16 mouse cellular contexts compared by ENCODE assay signal in the genomic region with DNA sequence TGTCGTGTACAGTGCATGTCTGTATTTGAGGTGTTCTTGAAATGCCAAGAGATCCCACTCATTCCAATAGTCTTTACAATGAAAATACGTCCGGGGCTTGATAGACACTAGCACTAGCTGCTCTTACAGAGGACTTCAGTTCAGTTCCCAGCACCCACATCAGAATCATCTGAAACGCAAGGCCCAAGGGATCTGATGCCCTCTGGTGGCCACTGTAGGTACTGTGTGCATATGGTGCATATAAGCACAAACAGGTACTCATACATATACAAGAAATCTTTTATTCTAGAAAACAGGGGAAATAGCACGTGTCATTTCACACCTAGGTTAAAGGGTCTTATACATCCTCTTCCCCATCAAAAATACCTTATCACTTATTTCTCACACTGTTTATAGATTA.
DNase-seq lines count a peak whose midpoint lies in the region; ATAC-seq and TF ChIP-seq lines count a peak whose summit lies in the region.
"Had no signal": no experiment of that assay in that cellular context is flagged by ENCODE, and none has a peak within 500 bp of the region (broad histone marks: within the 10 kb centered on the region; RNA-seq: fewer than 3 reads in every experiment).

No protein-coding gene starts in this region.

- no peaks in the 10 kb centered on the region for H3K36me3 ChIP-seq in kidney, postnatal 0 days (ENCODE audit: insufficient read depth, low read length)
- H3K36me3 ChIP-seq in testis, adult 2 months (ENCODE audit: control insufficient read depth, insufficient read depth, low read length), result no peaks in the 10 kb centered on the region
- no peaks in the 10 kb centered on the region for H3K36me3 ChIP-seq in stomach, postnatal 0 days (ENCODE audit: control insufficient read depth, insufficient read depth, low read length)
- H3K36me3 ChIP-seq: liver, embryonic 13.5 days; midbrain, embryonic 15.5 days had no signal

- whole genome bisulfite sequencing in kidney, postnatal 0 days, result 95% methylated on average over 5 of the region's 5 CpGs
- 96% methylated on average over 5 of the region's 5 CpGs for WGBS in stomach, postnatal 0 days

- H3K27me3 ChIP-seq in kidney, postnatal 0 days (ENCODE audit: insufficient read depth, low read length), result no peaks in the 10 kb centered on the region
- H3K27me3 ChIP-seq in testis, adult 2 months (ENCODE audit: control insufficient read depth, insufficient read depth, low read length), result no peaks in the 10 kb centered on the region
- no peaks in the 10 kb centered on the region for H3K27me3 ChIP-seq in stomach, postnatal 0 days (ENCODE audit: control insufficient read depth, insufficient read depth, low read length)
- H3K27me3 ChIP-seq: liver, embryonic 13.5 days; midbrain, embryonic 15.5 days had no signal

- TF ChIP-seq EP300 in stomach, postnatal 0 days (optimal IDR thresholded peaks at IDR 0.05), result no peak

- H3K27ac ChIP-seq in kidney, postnatal 0 days, result no peak overlapping the region
- no peak overlapping the region for H3K27ac ChIP-seq in testis, adult 2 months (ENCODE audit: control insufficient read depth, insufficient read depth, low read depth, low read length)
- H3K27ac ChIP-seq in stomach, postnatal 0 days (replicated peaks), result no peak overlapping the region
- H3K27ac ChIP-seq: liver, embryonic 13.5 days; midbrain, embryonic 15.5 days had no signal

- no peak for DNase-seq in kidney, postnatal 0 days (ENCODE audit: low spot score)
- DNase-seq in kidney, adult 9 months, result no peak
- no peak for DNase-seq in testis, postnatal 10 days (ENCODE audit: low spot score)
- DNase-seq in NIH3T3 (ENCODE audit: low read depth), result peak; percentile 24
- no peak for DNase-seq in stomach, postnatal 0 days (ENCODE audit: low spot score)
- no peak for DNase-seq in yolk sac, embryonic 10.5 days (ENCODE audit: low spot score)
- DNase-seq: adrenal gland, postnatal 36 days; gastrocnemius, postnatal 25 days; kidney, postnatal 25 days; left cerebral cortex, postnatal 4 days; liver, embryonic 13.5 days had no signal

- no peaks in the 10 kb centered on the region for H3K4me1 ChIP-seq in kidney, postnatal 0 days (replicated peaks; ENCODE audit: insufficient read depth, low read length)
- no peaks in the 10 kb centered on the region for H3K4me1 ChIP-seq in testis, adult 2 months (ENCODE audit: control insufficient read depth, insufficient read depth, low read length)
- no peaks in the 10 kb centered on the region for H3K4me1 ChIP-seq in stomach, postnatal 0 days (replicated peaks; ENCODE audit: control insufficient read depth, insufficient read depth)
- H3K4me1 ChIP-seq: liver, embryonic 13.5 days; midbrain, embryonic 15.5 days had no signal

- no peak overlapping the region for H3K4me3 ChIP-seq in kidney, postnatal 0 days (replicated peaks; ENCODE audit: low read depth, low read length)
- H3K4me3 ChIP-seq in testis, adult 2 months (ENCODE audit: control insufficient read depth, low read depth, low read length), result no peak overlapping the region
- no peak overlapping the region for H3K4me3 ChIP-seq in stomach, postnatal 0 days (ENCODE audit: low read depth, low read length)
- H3K4me3 ChIP-seq: liver, embryonic 13.5 days; midbrain, embryonic 15.5 days had no signal

- no peaks in the 10 kb centered on the region for H3K9me3 ChIP-seq in kidney, postnatal 0 days (replicated peaks; ENCODE audit: low read length)
- 0 out of 2 replicates have a peak, but pooled peaks cover 2% of the 10 kb centered on the region for H3K9me3 ChIP-seq in stomach, postnatal 0 days (ENCODE audit: control insufficient read depth, low read length)
- H3K9me3 ChIP-seq: midbrain, embryonic 15.5 days had no signal

- no peak overlapping the region for H3K4me2 ChIP-seq in kidney, postnatal 0 days (ENCODE audit: low read length)
- no peak overlapping the region for H3K4me2 ChIP-seq in stomach, postnatal 0 days (replicated peaks; ENCODE audit: low read depth)
- H3K4me2 ChIP-seq: heart, embryonic 11.5 days; liver, embryonic 13.5 days; midbrain, embryonic 15.5 days had no signal

- no peak overlapping the region for H3K9ac ChIP-seq in kidney, postnatal 0 days (ENCODE audit: low read depth, low read length)
- no peak overlapping the region for H3K9ac ChIP-seq in stomach, postnatal 0 days (ENCODE audit: low read length)
- H3K9ac ChIP-seq: liver, embryonic 13.5 days; midbrain, embryonic 15.5 days had no signal

- ATAC-seq in kidney, postnatal 0 days (replicated peaks; ENCODE audit: low FRiP score, low read depth), result no peak
- ATAC-seq in stomach, postnatal 0 days (ENCODE audit: low FRiP score, low TSS enrichment), result no peak
- ATAC-seq: activated CD4-positive, CD25-positive, alpha-beta regulatory T cell, adult 4 months; forebrain, embryonic 16.5 days; midbrain, embryonic 15.5 days had no signal

- no peak for TF ChIP-seq POLR2A in testis, adult 2 months (IDR thresholded peaks at IDR 0.05; ENCODE audit: control insufficient read depth, low read depth, low read length)

- TF ChIP-seq CTCF in kidney, postnatal 0 days (IDR thresholded peaks at IDR 0.05; ENCODE audit: low read depth), result peak; percentile 46
- peak; percentile 59; the same call in 1 of the 2 replicates for TF ChIP-seq CTCF in testis, adult 2 months (IDR thresholded peaks at IDR 0.05; ENCODE audit: control insufficient read depth, insufficient read depth, insufficient replicate concordance, low read depth, low read length)
- TF ChIP-seq CTCF in stomach, postnatal 0 days (IDR thresholded peaks at IDR 0.05; ENCODE audit: low read depth), result peak; percentile 42
